Mouse (Mus musculus): ENCODE data around the gene Unc93b1. TPM values are rescaled to one million over a fixed set of nuclear protein-coding genes. Genes with fewer than 3 reads are reported as not detected.

Unc93b1 gene
- 14.3 and 14.5 TPM in 2 replicates for polyA plus RNA-seq (2012; rRNA removed)

- TF ChIP-seq CTCF (IDR thresholded peaks at IDR 0.05; ENCODE audit: borderline replicate concordance, insufficient read depth, low read depth, low read length) = no peak
- no peak for TF ChIP-seq POLR2A (IDR thresholded peaks at IDR 0.05; ENCODE audit: borderline replicate concordance, insufficient read depth, low read length)
- H3K4me1 ChIP-seq (ENCODE audit: control insufficient read depth, insufficient read depth, low read length) = peaks cover 17% of the 10 kb centered on the region
- no peak for DNase-seq
- no peaks in the 10 kb centered on the region for H3K27me3 ChIP-seq (ENCODE audit: control insufficient read depth, insufficient read depth, low read length)
- WGBS = 22% methylated on average over 41 of the region's 42 CpGs
- peak within 1 kb of the TSS; percentile 53 for H3K4me3 ChIP-seq (replicated peaks; ENCODE audit: insufficient read depth, low read depth, low read length)
- no peak within 1 kb of the TSS for H3K27ac ChIP-seq (ENCODE audit: insufficient read depth, low read length)
Observed at GRCm38 (mm10) chr19:3935032-3935895, at the start of gene Unc93b1. Gene Unc93b1, plus strand, starts transcription at chr19:3935186.

GRCm38 (mm10) chr19:3889096-3889495 lies 45.9 kb upstream of the Unc93b1 start:
- 89% methylated on average over 5 of the region's 5 CpGs for WGBS
- no peak overlapping the region for H3K4me3 ChIP-seq (replicated peaks; ENCODE audit: insufficient read depth, low read depth, low read length)
- H3K27ac ChIP-seq (ENCODE audit: insufficient read depth, low read length) = no peak overlapping the region
- DNase-seq = no peak
- no peaks in the 10 kb centered on the region for H3K27me3 ChIP-seq (ENCODE audit: control insufficient read depth, insufficient read depth, low read length)
- H3K4me1 ChIP-seq (ENCODE audit: control insufficient read depth, insufficient read depth, low read length) = peaks cover 6% of the 10 kb centered on the region; the same call in 1 of the 2 replicates
- TF ChIP-seq POLR2A (IDR thresholded peaks at IDR 0.05; ENCODE audit: borderline replicate concordance, insufficient read depth, low read length) (no peak), CTCF (IDR thresholded peaks at IDR 0.05; ENCODE audit: borderline replicate concordance, insufficient read depth, low read depth, low read length) (no peak)

GRCm38 (mm10) chr19:3890181-3890580 lies 44.8 kb upstream of the Unc93b1 start:
- 78% methylated on average over 8 of the region's 8 CpGs for WGBS
- TF ChIP-seq CTCF (IDR thresholded peaks at IDR 0.05; ENCODE audit: borderline replicate concordance, insufficient read depth, low read depth, low read length) = peak; percentile 37; the same call in 1 of the 2 replicates
- TF ChIP-seq POLR2A (IDR thresholded peaks at IDR 0.05; ENCODE audit: borderline replicate concordance, insufficient read depth, low read length) = no peak
- no peak overlapping the region for H3K4me3 ChIP-seq (replicated peaks; ENCODE audit: insufficient read depth, low read depth, low read length)
- H3K27me3 ChIP-seq (ENCODE audit: control insufficient read depth, insufficient read depth, low read length) = no peaks in the 10 kb centered on the region
- no peaks in the 10 kb centered on the region for H3K4me1 ChIP-seq (ENCODE audit: control insufficient read depth, insufficient read depth, low read length)
- DNase-seq = no peak
- no peak overlapping the region for H3K27ac ChIP-seq (ENCODE audit: insufficient read depth, low read length)

DNA sequence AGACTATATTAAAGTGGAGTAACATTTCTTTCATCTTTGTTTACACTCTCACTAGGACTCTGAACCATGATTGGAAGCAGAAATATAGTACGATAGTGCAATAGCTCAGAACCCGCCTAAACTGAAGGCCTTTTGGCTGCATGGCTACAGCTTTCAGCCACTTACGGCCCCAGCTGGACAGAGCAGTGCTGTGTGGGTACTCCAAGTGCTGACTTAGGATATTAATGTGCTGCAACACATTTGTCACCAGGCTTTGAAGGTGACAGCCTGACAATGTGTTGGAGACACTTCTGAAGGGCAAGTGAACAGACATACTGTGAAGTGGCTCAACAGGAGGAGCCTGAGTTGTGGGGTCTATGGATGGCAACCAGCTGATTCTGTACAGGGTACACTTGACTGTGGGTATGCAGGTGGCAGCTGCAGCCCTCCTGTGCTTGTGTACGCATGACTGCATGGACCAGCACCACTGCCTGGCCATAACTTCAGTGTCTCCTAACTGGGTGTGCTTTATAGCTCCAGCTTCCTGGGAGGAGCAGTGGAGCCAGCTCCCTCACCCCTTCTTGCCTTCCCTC lies 41.4 kb upstream of the Unc93b1 start:
- Histone ChIP-seq H3K4me3 (replicated peaks; ENCODE audit: insufficient read depth, low read depth, low read length) (no peak overlapping the region), H3K27ac (ENCODE audit: insufficient read depth, low read length) (no peak overlapping the region), H3K4me1 (ENCODE audit: control insufficient read depth, insufficient read depth, low read length) (no peaks in the 10 kb centered on the region), H3K27me3 (ENCODE audit: control insufficient read depth, insufficient read depth, low read length) (no peaks in the 10 kb centered on the region)
- 95% methylated on average over 4 of the region's 4 CpGs for WGBS
- no peak for DNase-seq
- TF ChIP-seq CTCF (IDR thresholded peaks at IDR 0.05; ENCODE audit: borderline replicate concordance, insufficient read depth, low read depth, low read length) (no peak), POLR2A (IDR thresholded peaks at IDR 0.05; ENCODE audit: borderline replicate concordance, insufficient read depth, low read length) (no peak)

DNA sequence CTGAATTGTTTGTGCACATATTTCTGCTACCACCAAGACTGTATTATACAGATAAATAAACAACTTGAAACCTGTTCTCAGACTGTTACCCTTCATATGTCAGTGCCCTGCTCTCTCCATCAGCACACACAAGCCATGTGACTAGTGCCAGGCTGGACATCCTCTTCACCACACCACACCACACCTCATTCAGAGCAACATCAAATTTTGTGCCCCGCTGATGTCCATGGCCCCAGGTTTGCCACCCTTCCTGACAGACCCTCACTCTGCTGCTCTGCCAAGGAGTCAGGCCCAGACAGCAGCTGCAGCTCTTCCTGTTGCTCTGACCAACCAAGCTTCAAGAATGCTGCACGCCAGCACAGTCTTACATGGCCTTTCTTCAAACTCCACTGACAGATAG lies 40.7 kb upstream of the Unc93b1 start:
- Histone ChIP-seq H3K27ac (ENCODE audit: insufficient read depth, low read length) (no peak overlapping the region), H3K4me3 (replicated peaks; ENCODE audit: insufficient read depth, low read depth, low read length) (no peak overlapping the region), H3K4me1 (ENCODE audit: control insufficient read depth, insufficient read depth, low read length) (no peaks in the 10 kb centered on the region), H3K27me3 (ENCODE audit: control insufficient read depth, insufficient read depth, low read length) (no peaks in the 10 kb centered on the region)
- DNase-seq = no peak
- WGBS = 87% methylated on average over 2 of the region's 2 CpGs
- TF ChIP-seq CTCF (IDR thresholded peaks at IDR 0.05; ENCODE audit: borderline replicate concordance, insufficient read depth, low read depth, low read length) (no peak), POLR2A (IDR thresholded peaks at IDR 0.05; ENCODE audit: borderline replicate concordance, insufficient read depth, low read length) (no peak)

DNA sequence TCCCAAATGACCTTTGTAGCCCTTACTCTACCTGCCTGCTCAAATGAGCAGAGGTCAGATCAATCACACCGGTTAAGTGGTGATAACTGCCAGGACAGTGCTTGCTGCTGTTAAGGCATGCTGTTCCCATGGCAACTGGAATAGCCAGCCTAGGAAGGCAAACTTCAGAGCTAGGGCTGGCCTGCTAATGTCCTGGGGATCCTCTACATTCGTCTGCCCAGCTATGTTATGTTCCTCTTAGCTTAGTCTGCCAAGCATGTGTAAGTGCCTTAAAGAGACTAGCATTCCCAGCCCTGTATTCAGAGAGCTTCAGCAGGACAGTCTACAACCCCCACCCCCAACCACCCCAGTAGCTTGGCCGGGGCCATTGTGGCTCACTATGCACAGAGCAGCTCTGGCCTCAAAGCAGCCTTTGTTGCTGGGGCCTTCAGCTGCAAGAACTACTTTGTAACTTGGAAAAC lies 39.8 kb upstream of the Unc93b1 start:
- DNase-seq = no peak
- Histone ChIP-seq H3K4me1 (ENCODE audit: control insufficient read depth, insufficient read depth, low read length) (no peaks in the 10 kb centered on the region), H3K4me3 (replicated peaks; ENCODE audit: insufficient read depth, low read depth, low read length) (no peak overlapping the region), H3K27me3 (ENCODE audit: control insufficient read depth, insufficient read depth, low read length) (no peaks in the 10 kb centered on the region), H3K27ac (ENCODE audit: insufficient read depth, low read length) (0 out of 2 replicates have a peak overlapping the region, but pooled peaks have one; percentile 31)
- WGBS = 19% methylated on average over 3 of the region's 3 CpGs
- no peak for TF ChIP-seq POLR2A (IDR thresholded peaks at IDR 0.05; ENCODE audit: borderline replicate concordance, insufficient read depth, low read length)
- no peak for TF ChIP-seq CTCF (IDR thresholded peaks at IDR 0.05; ENCODE audit: borderline replicate concordance, insufficient read depth, low read depth, low read length)

- Histone ChIP-seq H3K27ac (ENCODE audit: insufficient read depth, low read length) (no peak overlapping the region), H3K4me3 (replicated peaks; ENCODE audit: insufficient read depth, low read depth, low read length) (no peak overlapping the region), H3K4me1 (ENCODE audit: control insufficient read depth, insufficient read depth, low read length) (no peaks in the 10 kb centered on the region), H3K27me3 (ENCODE audit: control insufficient read depth, insufficient read depth, low read length) (no peaks in the 10 kb centered on the region)
- no peak for TF ChIP-seq CTCF (IDR thresholded peaks at IDR 0.05; ENCODE audit: borderline replicate concordance, insufficient read depth, low read depth, low read length)
- WGBS = 88% methylated on average over 10 of the region's 10 CpGs
- no peak for DNase-seq
Observed at GRCm38 (mm10) chr19:3896208-3896607, 38.8 kb upstream of the Unc93b1 start.

DNA sequence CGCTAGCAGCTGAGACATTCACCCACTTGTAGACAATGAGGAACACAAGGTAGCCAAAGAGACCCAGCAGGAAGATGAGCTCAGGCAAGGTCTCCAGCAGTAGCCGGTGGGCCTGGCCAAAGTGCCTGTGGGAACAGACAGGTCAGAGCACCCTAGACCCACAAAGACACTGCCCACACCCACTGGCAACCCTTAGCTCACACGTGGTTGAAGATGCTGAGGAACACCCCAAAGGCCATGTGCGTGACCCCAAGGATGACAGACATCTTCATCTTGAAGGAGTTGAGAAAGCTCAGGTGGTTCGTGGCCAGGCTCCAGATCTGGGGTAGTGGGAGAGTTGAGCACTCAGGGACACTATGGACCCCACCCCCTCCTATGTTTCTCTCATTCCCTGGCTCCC lies 37.4 kb upstream of the Unc93b1 start:
- WGBS = 82% methylated on average over 5 of the region's 5 CpGs
- TF ChIP-seq CTCF (IDR thresholded peaks at IDR 0.05; ENCODE audit: borderline replicate concordance, insufficient read depth, low read depth, low read length) (no peak), POLR2A (IDR thresholded peaks at IDR 0.05; ENCODE audit: borderline replicate concordance, insufficient read depth, low read length) (no peak)
- no peak overlapping the region for H3K4me3 ChIP-seq (replicated peaks; ENCODE audit: insufficient read depth, low read depth, low read length)
- no peaks in the 10 kb centered on the region for H3K4me1 ChIP-seq (ENCODE audit: control insufficient read depth, insufficient read depth, low read length)
- DNase-seq = no peak
- H3K27ac ChIP-seq (ENCODE audit: insufficient read depth, low read length) = no peak overlapping the region
- no peaks in the 10 kb centered on the region for H3K27me3 ChIP-seq (ENCODE audit: control insufficient read depth, insufficient read depth, low read length)
